Mouse (Mus musculus): ENCODE measurements around the gene Plod2. TPM values are rescaled to one million over a fixed set of nuclear protein-coding genes. Genes with fewer than 3 reads are reported as not detected.

The Plod2 gene
- polyA plus RNA-seq, 1 experiment from 2014 or later: 42.2 TPM

GRCm38 (mm10) chr9:92564391-92564790 lies 22.4 kb downstream of the Plod2 start:
- Histone ChIP-seq H3K27me3 (replicated peaks; ENCODE audit: control insufficient read depth, insufficient read depth, low read length) (no peaks in the 10 kb centered on the region), H3K9me3 (ENCODE audit: control insufficient read depth, low read length) (no peaks in the 10 kb centered on the region), H3K36me3 (ENCODE audit: control insufficient read depth, insufficient read depth, low read length) (no peaks in the 10 kb centered on the region), H3K4me1 (ENCODE audit: control insufficient read depth, insufficient read depth, low read length) (peaks cover 29% of the 10 kb centered on the region), H3K9ac (ENCODE audit: low read depth, low read length) (no peak overlapping the region), H3K4me2 (ENCODE audit: low read depth, low read length) (no peak overlapping the region), H3K4me3 (ENCODE audit: low read length) (no peak overlapping the region), H3K27ac (ENCODE audit: low read length) (no peak overlapping the region)
- ATAC-seq: no peak
- 92% methylated on average over 1 of the region's 1 CpGs for WGBS

- 0 out of 2 replicates have a peak, but pooled peaks have one; percentile 39 for ATAC-seq
- H3K4me3 ChIP-seq (ENCODE audit: low read length): no peak overlapping the region
- no peaks in the 10 kb centered on the region for H3K36me3 ChIP-seq (ENCODE audit: control insufficient read depth, insufficient read depth, low read length)
- WGBS: 62% methylated on average over 3 of the region's 3 CpGs
- H3K27ac ChIP-seq (ENCODE audit: low read length): peak overlapping the region; percentile 48; the same call in 1 of the 2 replicates
- no peaks in the 10 kb centered on the region for H3K9me3 ChIP-seq (ENCODE audit: control insufficient read depth, low read length)
- no peak overlapping the region for H3K4me2 ChIP-seq (ENCODE audit: low read depth, low read length)
- H3K27me3 ChIP-seq (replicated peaks; ENCODE audit: control insufficient read depth, insufficient read depth, low read length): no peaks in the 10 kb centered on the region
- no peak overlapping the region for H3K9ac ChIP-seq (ENCODE audit: low read depth, low read length)
- peaks cover 19% of the 10 kb centered on the region for H3K4me1 ChIP-seq (ENCODE audit: control insufficient read depth, insufficient read depth, low read length)
Observed at GRCm38 (mm10) chr9:92566234-92566633, 24.2 kb downstream of the Plod2 start.

- no peaks in the 10 kb centered on the region for H3K36me3 ChIP-seq (ENCODE audit: control insufficient read depth, insufficient read depth, low read length)
- H3K9me3 ChIP-seq (ENCODE audit: control insufficient read depth, low read length): no peaks in the 10 kb centered on the region
- 72% methylated on average over 7 of the region's 7 CpGs for WGBS
- no peak overlapping the region for H3K4me3 ChIP-seq (ENCODE audit: low read length)
- H3K27me3 ChIP-seq (replicated peaks; ENCODE audit: control insufficient read depth, insufficient read depth, low read length): no peaks in the 10 kb centered on the region
- no peak overlapping the region for H3K27ac ChIP-seq (ENCODE audit: low read length)
- H3K4me1 ChIP-seq (ENCODE audit: control insufficient read depth, insufficient read depth, low read length): peaks cover 13% of the 10 kb centered on the region
- H3K4me2 ChIP-seq (ENCODE audit: low read depth, low read length): no peak overlapping the region
- no peak for ATAC-seq
- no peak overlapping the region for H3K9ac ChIP-seq (ENCODE audit: low read depth, low read length)
Observed at GRCm38 (mm10) chr9:92567474-92567873, 25.5 kb downstream of the Plod2 start.

- H3K27me3 ChIP-seq (replicated peaks; ENCODE audit: control insufficient read depth, insufficient read depth, low read length): no peaks in the 10 kb centered on the region
- no peaks in the 10 kb centered on the region for H3K9me3 ChIP-seq (ENCODE audit: control insufficient read depth, low read length)
- H3K4me2 ChIP-seq (ENCODE audit: low read depth, low read length): no peak overlapping the region
- no peak for ATAC-seq
- WGBS: 91% methylated on average over 3 of the region's 3 CpGs
- no peak overlapping the region for H3K27ac ChIP-seq (ENCODE audit: low read length)
- H3K4me1 ChIP-seq (ENCODE audit: control insufficient read depth, insufficient read depth, low read length): peaks cover 13% of the 10 kb centered on the region
- H3K36me3 ChIP-seq (ENCODE audit: control insufficient read depth, insufficient read depth, low read length): no peaks in the 10 kb centered on the region
- H3K4me3 ChIP-seq (ENCODE audit: low read length): no peak overlapping the region
- no peak overlapping the region for H3K9ac ChIP-seq (ENCODE audit: low read depth, low read length)
Observed at GRCm38 (mm10) chr9:92568798-92569197, 26.8 kb downstream of the Plod2 start.

- 63% methylated on average over 8 of the region's 8 CpGs for WGBS
- H3K9me3 ChIP-seq (ENCODE audit: control insufficient read depth, low read length): no peaks in the 10 kb centered on the region
- ATAC-seq: peak; percentile 23; the same call in 1 of the 2 replicates
- H3K4me2 ChIP-seq (ENCODE audit: low read depth, low read length): no peak overlapping the region
- no peak overlapping the region for H3K9ac ChIP-seq (ENCODE audit: low read depth, low read length)
- no peaks in the 10 kb centered on the region for H3K36me3 ChIP-seq (ENCODE audit: control insufficient read depth, insufficient read depth, low read length)
- no peak overlapping the region for H3K4me3 ChIP-seq (ENCODE audit: low read length)
- H3K27me3 ChIP-seq (replicated peaks; ENCODE audit: control insufficient read depth, insufficient read depth, low read length): no peaks in the 10 kb centered on the region
- peak overlapping the region; percentile 18; the same call in 1 of the 2 replicates for H3K27ac ChIP-seq (ENCODE audit: low read length)
- H3K4me1 ChIP-seq (ENCODE audit: control insufficient read depth, insufficient read depth, low read length): 0 out of 2 replicates have a peak, but pooled peaks cover 4% of the 10 kb centered on the region
Observed at GRCm38 (mm10) chr9:92572376-92573108, 30.5 kb downstream of the Plod2 start.

- H3K36me3 ChIP-seq (ENCODE audit: control insufficient read depth, insufficient read depth, low read length): peaks cover 11% of the 10 kb centered on the region; the same call in 1 of the 2 replicates
- no peaks in the 10 kb centered on the region for H3K4me1 ChIP-seq (ENCODE audit: control insufficient read depth, insufficient read depth, low read length)
- no peak overlapping the region for H3K4me3 ChIP-seq (ENCODE audit: low read length)
- H3K9ac ChIP-seq (ENCODE audit: low read depth, low read length): no peak overlapping the region
- no peaks in the 10 kb centered on the region for H3K9me3 ChIP-seq (ENCODE audit: control insufficient read depth, low read length)
- no peak overlapping the region for H3K4me2 ChIP-seq (ENCODE audit: low read depth, low read length)
- H3K27ac ChIP-seq (ENCODE audit: low read length): no peak overlapping the region
- 75% methylated on average over 5 of the region's 5 CpGs for WGBS
- no peaks in the 10 kb centered on the region for H3K27me3 ChIP-seq (replicated peaks; ENCODE audit: control insufficient read depth, insufficient read depth, low read length)
- no peak for ATAC-seq
Observed at GRCm38 (mm10) chr9:92583876-92584275, 41.9 kb downstream of the Plod2 start.

- WGBS: 94% methylated on average over 1 of the region's 1 CpGs
- Histone ChIP-seq H3K4me1 (ENCODE audit: control insufficient read depth, insufficient read depth, low read length) (no peaks in the 10 kb centered on the region), H3K9me3 (ENCODE audit: control insufficient read depth, low read length) (no peaks in the 10 kb centered on the region), H3K27me3 (replicated peaks; ENCODE audit: control insufficient read depth, insufficient read depth, low read length) (no peaks in the 10 kb centered on the region), H3K4me2 (ENCODE audit: low read depth, low read length) (no peak overlapping the region), H3K4me3 (ENCODE audit: low read length) (no peak overlapping the region), H3K27ac (ENCODE audit: low read length) (no peak overlapping the region), H3K36me3 (ENCODE audit: control insufficient read depth, insufficient read depth, low read length) (peaks cover 11% of the 10 kb centered on the region; the same call in 1 of the 2 replicates), H3K9ac (ENCODE audit: low read depth, low read length) (no peak overlapping the region)
- ATAC-seq: no peak
Observed at GRCm38 (mm10) chr9:92586025-92586424, 44.0 kb downstream of the Plod2 start.

GRCm38 (mm10) chr9:92587391-92587790 lies 45.4 kb downstream of the Plod2 start:
- Histone ChIP-seq H3K9me3 (ENCODE audit: control insufficient read depth, low read length) (no peaks in the 10 kb centered on the region), H3K27ac (ENCODE audit: low read length) (no peak overlapping the region), H3K36me3 (ENCODE audit: control insufficient read depth, insufficient read depth, low read length) (peaks cover 11% of the 10 kb centered on the region; the same call in 1 of the 2 replicates), H3K27me3 (replicated peaks; ENCODE audit: control insufficient read depth, insufficient read depth, low read length) (no peaks in the 10 kb centered on the region), H3K9ac (ENCODE audit: low read depth, low read length) (no peak overlapping the region), H3K4me1 (ENCODE audit: control insufficient read depth, insufficient read depth, low read length) (no peaks in the 10 kb centered on the region), H3K4me2 (ENCODE audit: low read depth, low read length) (no peak overlapping the region), H3K4me3 (ENCODE audit: low read length) (no peak overlapping the region)
- WGBS: 96% methylated on average over 8 of the region's 8 CpGs
- ATAC-seq: no peak

- H3K4me3 ChIP-seq (ENCODE audit: low read length): no peak overlapping the region
- no peak overlapping the region for H3K27ac ChIP-seq (ENCODE audit: low read length)
- peaks cover 11% of the 10 kb centered on the region; the same call in 1 of the 2 replicates for H3K36me3 ChIP-seq (ENCODE audit: control insufficient read depth, insufficient read depth, low read length)
- 94% methylated on average over 1 of the region's 1 CpGs for WGBS
- no peaks in the 10 kb centered on the region for H3K4me1 ChIP-seq (ENCODE audit: control insufficient read depth, insufficient read depth, low read length)
- H3K9me3 ChIP-seq (ENCODE audit: control insufficient read depth, low read length): no peaks in the 10 kb centered on the region
- no peak overlapping the region for H3K4me2 ChIP-seq (ENCODE audit: low read depth, low read length)
- H3K9ac ChIP-seq (ENCODE audit: low read depth, low read length): no peak overlapping the region
- no peak for ATAC-seq
- no peaks in the 10 kb centered on the region for H3K27me3 ChIP-seq (replicated peaks; ENCODE audit: control insufficient read depth, insufficient read depth, low read length)
Observed at GRCm38 (mm10) chr9:92588226-92588625, 46.2 kb downstream of the Plod2 start.
